Mouse (Mus musculus) liver, embryonic 14.5 days (tissue): Measurements from ENCODE around the gene Gpatch2. TPM values are rescaled to one million over a fixed set of nuclear protein-coding genes. Genes with fewer than 3 reads are reported as not detected.

ENCODE experiments used
- ATAC-seq: fragments of 200-750 bp; cut with Nextera tagmentation; 2 replicates; pipeline ENCODE4 v1.8.0; 2017; ENCODE audit warnings: moderate number of reproducible peaks, mild to moderate bottlenecking, moderate library complexity; ENCODE audit not compliant: insufficient read depth
- DNase-seq, 3 experiments: peaks; one replicate each; pipeline ENCODE4 v3.0.0-alpha.2; 2012 to 2013; ENCODE audit warnings: low read depth in 3 of 3, low spot score in 3 of 3
- H3K27ac ChIP-seq: fragments of 300-500 bp; sonication (generic); 2 replicates; pipeline ENCODE4 v1.5.1; 2014; ENCODE audit warnings: moderate library complexity, mild to moderate bottlenecking, control low read depth, inconsistent platforms
- H3K27me3 ChIP-seq: fragments of 300-500 bp; sonication (generic); 2 replicates; pipeline ENCODE4 v1.6.1; 2014; ENCODE audit warnings: mild to moderate bottlenecking, low read length, moderate library complexity; ENCODE audit not compliant: control insufficient read depth, insufficient read depth
- H3K36me3 ChIP-seq: fragments of 300-500 bp; sonication (generic); replicated peaks from 2 replicates; pipeline ENCODE4 v1.6.1; 2014; ENCODE audit warnings: low read depth; ENCODE audit not compliant: control insufficient read depth, insufficient read depth
- H3K4me1 ChIP-seq, 2 experiments: fragments of 200-500 bp in 1 of 2; fragments of 300-500 bp in 1 of 2; sonication (generic) in 1 of 2; replicated peaks; 2 replicates each; pipeline ENCODE4 v1.6.1; 2012 to 2014; ENCODE audit warnings: antibody characterized with exemption in 1 of 2, inconsistent platforms in 1 of 2, low read length in 1 of 2; ENCODE audit not compliant: control insufficient read depth in 2 of 2, insufficient read depth in 2 of 2
- H3K4me2 ChIP-seq: fragments of 300-500 bp; sonication (generic); 2 replicates; pipeline ENCODE4 v1.6.1; 2014; ENCODE audit warnings: low read depth, mild to moderate bottlenecking, control low read depth, moderate library complexity
- H3K4me3 ChIP-seq, 2 experiments: fragments of 200-500 bp in 1 of 2; fragments of 300-500 bp in 1 of 2; sonication (generic) in 1 of 2; 2 replicates each; pipeline ENCODE4 v1.5.1; 2012 to 2014; ENCODE audit warnings: low read depth in 2 of 2, low read length in 2 of 2, mild to moderate bottlenecking in 2 of 2, control low read depth in 1 of 2, inconsistent platforms in 1 of 2, moderate library complexity in 1 of 2; ENCODE audit not compliant: insufficient read depth in 1 of 2
- H3K9ac ChIP-seq: fragments of 300-500 bp; sonication (generic); replicated peaks from 2 replicates; pipeline ENCODE4 v1.6.1; 2014; ENCODE audit warnings: mild to moderate bottlenecking, control low read depth, moderate library complexity
- H3K9me3 ChIP-seq: fragments of 300-500 bp; sonication (generic); 2 replicates; pipeline ENCODE4 v1.6.1; 2016; ENCODE audit warnings: low read length, mixed read lengths; ENCODE audit not compliant: control insufficient read depth
- CTCF ChIP-seq: IDR thresholded peaks from 2 replicates; pipeline ENCODE4 v1.5.1; 2016; ENCODE audit warnings: antibody characterized with exemption, low read depth, control low read depth
- EP300 ChIP-seq: IDR thresholded peaks from 2 replicates; pipeline ENCODE4 v1.6.1; 2016; ENCODE audit warnings: antibody characterized with exemption, low read depth
- WGBS: fragments of 180-500 bp; shearing (Covaris S2); extraction: QIAGEN DNeasy Blood & Tissue Kit; methylation state at CpG from one replicate; pipeline ENCODE4 v1.1.7; 2014; ENCODE audit not compliant: insufficient replicate concordance; 5-methylcytosine and 5-hydroxymethylcytosine counted together
- polyA plus RNA-seq, 2 experiments: library from polyadenylated mRNA; depleted of rRNA in 1 of 2; stranded (reverse) in 1 of 2; unstranded in 1 of 2; fragments of >200 nt; fragmentation: Nextera tagmentation in 1 of 2; extraction: Ambion mirVana in 1 of 2; gene quantifications; 2 replicates each; pipeline versions ENCODE4 v1.2.1 to v1.2.3; 2012 to 2014

Gene Gpatch2
- polyA plus RNA-seq, 2 experiments = 3.3 to 4.0 TPM

- H3K9me3 ChIP-seq = no peaks in the 10 kb centered on the region
- H3K36me3 ChIP-seq = no peaks in the 10 kb centered on the region
- ATAC-seq (no peak), DNase-seq (no peak)
- WGBS = 73% methylated on average over 2 of the region's 2 CpGs
- H3K9ac ChIP-seq = no peak overlapping the region
- TF ChIP-seq CTCF (no peak), EP300 (no peak)
- no peak overlapping the region for H3K4me2 ChIP-seq
- no peak overlapping the region for H3K4me3 ChIP-seq
- H3K27ac ChIP-seq = no peak overlapping the region
- H3K4me1 ChIP-seq = no peaks in the 10 kb centered on the region
- no peaks in the 10 kb centered on the region for H3K27me3 ChIP-seq
Measured at GRCm38 (mm10) chr1:187315821-187316220, 100.5 kb downstream of the Gpatch2 start.

GRCm38 (mm10) chr1:187316555-187316954 is 101.2 kb downstream of the Gpatch2 start:
- no peak for ATAC-seq

GRCm38 (mm10) chr1:187321814-187322213 is 106.5 kb downstream of the Gpatch2 start:
- peak; percentile 65 for ATAC-seq
- no peaks in the 10 kb centered on the region for H3K27me3 ChIP-seq
- TF ChIP-seq CTCF (no peak), EP300 (no peak)
- no peak overlapping the region for H3K9ac ChIP-seq
- H3K4me2 ChIP-seq = no peak overlapping the region
- 0 out of 4 replicates have a peak, but pooled peaks cover 0 to 2% of the 10 kb centered on the region in 2 experiments for H3K4me1 ChIP-seq
- WGBS = 22% methylated on average over 3 of the region's 3 CpGs
- no peak overlapping the region for H3K4me3 ChIP-seq
- DNase-seq = peak in 1 of 3 experiments; percentile 16
- H3K9me3 ChIP-seq = no peaks in the 10 kb centered on the region
- H3K27ac ChIP-seq = no peak overlapping the region
- no peaks in the 10 kb centered on the region for H3K36me3 ChIP-seq

More at GRCm38 (mm10) chr1:187316555-187316954, 101.2 kb downstream of the Gpatch2 start:
- no peak overlapping the region for H3K9ac ChIP-seq
- H3K27ac ChIP-seq = no peak overlapping the region
- no peak overlapping the region for H3K4me3 ChIP-seq
- WGBS = 72% methylated on average over 8 of the region's 8 CpGs
- H3K4me2 ChIP-seq = no peak overlapping the region
- TF ChIP-seq EP300 (no peak), CTCF (no peak)
- no peaks in the 10 kb centered on the region for H3K9me3 ChIP-seq
- H3K27me3 ChIP-seq = no peaks in the 10 kb centered on the region
- 0 out of 4 replicates have a peak, but pooled peaks cover 0 to 2% of the 10 kb centered on the region in 2 experiments for H3K4me1 ChIP-seq
- DNase-seq = no peak
- no peaks in the 10 kb centered on the region for H3K36me3 ChIP-seq

- WGBS = 58% methylated on average over 8 of the region's 8 CpGs
- no peak for TF ChIP-seq EP300
- TF ChIP-seq CTCF = no peak
- no peak overlapping the region for H3K4me2 ChIP-seq
- H3K4me3 ChIP-seq = no peak overlapping the region
- no peaks in the 10 kb centered on the region for H3K9me3 ChIP-seq
- H3K4me1 ChIP-seq = 0 out of 4 replicates have a peak, but pooled peaks cover 0 to 2% of the 10 kb centered on the region in 2 experiments
- H3K27me3 ChIP-seq = no peaks in the 10 kb centered on the region
- no peaks in the 10 kb centered on the region for H3K36me3 ChIP-seq
- no peak; the same call in 1 of the 2 replicates for ATAC-seq
- no peak overlapping the region for H3K27ac ChIP-seq
- DNase-seq = no peak
- no peak overlapping the region for H3K9ac ChIP-seq
Measured at GRCm38 (mm10) chr1:187322505-187323208, 107.3 kb downstream of the Gpatch2 start.

GRCm38 (mm10) chr1:187323209-187323589 is 107.9 kb downstream of the Gpatch2 start:
- no peak overlapping the region for H3K4me2 ChIP-seq
- H3K4me3 ChIP-seq = no peak overlapping the region
- DNase-seq = no peak
- H3K27ac ChIP-seq = no peak overlapping the region
- ATAC-seq = no peak
- H3K4me1 ChIP-seq = 0 out of 4 replicates have a peak, but pooled peaks cover 0 to 2% of the 10 kb centered on the region in 2 experiments
- H3K27me3 ChIP-seq = no peaks in the 10 kb centered on the region
- no peak for TF ChIP-seq CTCF
- TF ChIP-seq EP300 = no peak
- H3K9me3 ChIP-seq = no peaks in the 10 kb centered on the region
- no peaks in the 10 kb centered on the region for H3K36me3 ChIP-seq
- no peak overlapping the region for H3K9ac ChIP-seq
- WGBS = 72% methylated on average over 1 of the region's 1 CpGs
